Mouse (Mus musculus): ENCODE data around the gene Poln.

Poln gene

GRCm38 (mm10) chr5:34168950-34169891, at the start of gene Poln, which contains the start of gene Haus3:
Gene Poln (minus strand): TSS chr5:34169448.
Gene Haus3 (minus strand): TSS chr5:34169527.
- in situ Hi-C loops (cut with MboI, MseI), result no loop called here

GRCm38 (mm10) chr5:34218672-34219071, 49.4 kb upstream of the Poln start:
- in situ Hi-C loops (cut with MboI, MseI), result no loop called here

- in situ Hi-C loops (cut with MboI, MseI), result no loop called here
Observed at GRCm38 (mm10) chr5:34217756-34218155, 48.5 kb upstream of the Poln start.

GRCm38 (mm10) chr5:34216025-34216424, 46.8 kb upstream of the Poln start:
- in situ Hi-C loops (cut with MboI, MseI), result no loop called here

- in situ Hi-C loops (cut with MboI, MseI), result no loop called here
Observed at GRCm38 (mm10) chr5:34213659-34214058, 44.4 kb upstream of the Poln start.

- in situ Hi-C loops (cut with MboI, MseI), result no loop called here
Observed at GRCm38 (mm10) chr5:34210279-34210678, 41.0 kb upstream of the Poln start.

GRCm38 (mm10) chr5:34207503-34207902, 38.3 kb upstream of the Poln start:
- in situ Hi-C loops (cut with MboI, MseI), result no loop called here

- in situ Hi-C loops (cut with MboI, MseI), result no loop called here
Observed at GRCm38 (mm10) chr5:34205788-34206187, 36.5 kb upstream of the Poln start.

GRCm38 (mm10) chr5:34204911-34205310, 35.7 kb upstream of the Poln start:
- in situ Hi-C loops (cut with MboI, MseI), result no loop called here

GRCm38 (mm10) chr5:34202006-34202405, 32.8 kb upstream of the Poln start:
- in situ Hi-C loops (cut with MboI, MseI), result no loop called here

- in situ Hi-C loops (cut with MboI, MseI), result no loop called here
Observed at GRCm38 (mm10) chr5:34201396-34201795, 32.1 kb upstream of the Poln start.

- in situ Hi-C loops (cut with MboI, MseI), result no loop called here
Observed at GRCm38 (mm10) chr5:34198615-34199014, 29.4 kb upstream of the Poln start.

- in situ Hi-C loops (cut with MboI, MseI), result no loop called here
Observed at GRCm38 (mm10) chr5:34197243-34197642, 28.0 kb upstream of the Poln start.

- in situ Hi-C loops (cut with MboI, MseI), result no loop called here
Observed at GRCm38 (mm10) chr5:34196423-34196822, 27.2 kb upstream of the Poln start.

GRCm38 (mm10) chr5:34195786-34196185, 26.5 kb upstream of the Poln start:
- in situ Hi-C loops (cut with MboI, MseI), result no loop called here

- in situ Hi-C loops (cut with MboI, MseI), result no loop called here
Observed at GRCm38 (mm10) chr5:34194975-34195662, 25.9 kb upstream of the Poln start.

- in situ Hi-C loops (cut with MboI, MseI), result no loop called here
Observed at GRCm38 (mm10) chr5:34194426-34194825, 25.2 kb upstream of the Poln start.

GRCm38 (mm10) chr5:34191843-34192242, 22.6 kb upstream of the Poln start:
- in situ Hi-C loops (cut with MboI, MseI), result no loop called here

GRCm38 (mm10) chr5:34191021-34191420, 21.8 kb upstream of the Poln start:
- in situ Hi-C loops (cut with MboI, MseI), result no loop called here

GRCm38 (mm10) chr5:34189521-34189920, 20.3 kb upstream of the Poln start:
- in situ Hi-C loops (cut with MboI, MseI), result no loop called here

GRCm38 (mm10) chr5:34188856-34189255, 19.6 kb upstream of the Poln start:
- in situ Hi-C loops (cut with MboI, MseI), result no loop called here

- in situ Hi-C loops (cut with MboI, MseI), result no loop called here
Observed at GRCm38 (mm10) chr5:34187601-34188316, 18.5 kb upstream of the Poln start, which contains the start of gene Mxd4. Gene Mxd4 (minus strand): TSS chr5:34187720.

All from regulatory T cell (primary cell).